Mouse (Mus musculus) hindbrain, postnatal 0 days (tissue): Measurements from ENCODE around the gene Ryr3. TPM values are rescaled to one million over a fixed set of nuclear protein-coding genes. Genes with fewer than 3 reads are reported as not detected.

Experiments used
- ATAC-seq: fragments of 200-750 bp; cut with Nextera tagmentation; 2 replicates; pipeline ENCODE4 v1.8.0; 2017; ENCODE audit warnings: mild to moderate bottlenecking, moderate TSS enrichment, moderate library complexity
- DNase-seq: peaks from one replicate; pipeline ENCODE4 v3.0.0-alpha.2; 2015; ENCODE audit warnings: low spot score
- H3K27ac ChIP-seq: fragments of 300-500 bp; sonication (generic); 2 replicates; pipeline ENCODE4 v1.5.1; 2014; ENCODE audit warnings: mild to moderate bottlenecking
- H3K27me3 ChIP-seq: fragments of 300-500 bp; sonication (generic); 2 replicates; pipeline ENCODE4 v1.6.1; 2014; ENCODE audit warnings: low read length, mixed read lengths; ENCODE audit not compliant: insufficient read depth
- H3K36me3 ChIP-seq: fragments of 300-500 bp; sonication (generic); 2 replicates; pipeline ENCODE4 v1.6.1; 2014; ENCODE audit warnings: low read length, mixed read lengths; ENCODE audit not compliant: insufficient read depth
- H3K4me1 ChIP-seq: fragments of 300-500 bp; sonication (generic); 2 replicates; pipeline ENCODE4 v1.6.1; 2014; ENCODE audit warnings: antibody characterized with exemption, low read length, mixed read lengths; ENCODE audit not compliant: insufficient read depth
- H3K4me2 ChIP-seq: fragments of 300-500 bp; sonication (generic); 2 replicates; pipeline ENCODE4 v1.6.1; 2014; ENCODE audit warnings: low read depth, mild to moderate bottlenecking, low read length, moderate library complexity, mixed read lengths
- H3K4me3 ChIP-seq: fragments of 300-500 bp; sonication (generic); 2 replicates; pipeline ENCODE4 v1.5.1; 2014; ENCODE audit warnings: low read length
- H3K9ac ChIP-seq: fragments of 300-500 bp; sonication (generic); replicated peaks from 2 replicates; pipeline ENCODE4 v1.6.1; 2014; ENCODE audit warnings: mild to moderate bottlenecking, low read length, moderate library complexity, mixed read lengths
- H3K9me3 ChIP-seq: fragments of 300-500 bp; sonication (generic); 2 replicates; pipeline ENCODE4 v1.6.1; 2016; ENCODE audit warnings: low read length, mixed read lengths
- CTCF ChIP-seq: IDR thresholded peaks from 2 replicates; pipeline ENCODE4 v1.5.1; 2016; ENCODE audit warnings: antibody characterized with exemption, control low read depth, low read depth
- WGBS: fragments of 180-500 bp; shearing (Covaris S2); extraction: QIAGEN DNeasy Blood & Tissue Kit; methylation state at CpG from one replicate; pipeline ENCODE4 v1.1.7; 2014; 5-methylcytosine and 5-hydroxymethylcytosine counted together
- polyA plus RNA-seq: library from polyadenylated mRNA; unstranded; fragments of >200 nt; fragmentation: Nextera tagmentation; extraction: Ambion mirVana; gene quantifications from 2 replicates; pipeline ENCODE4 v1.2.1, GENCODE M21; 2015
- total RNA-seq: library from RNA; depleted of rRNA; stranded (reverse); fragments of >200 nt; gene quantifications from 2 replicates; pipeline ENCODE4 v1.2.3, GENCODE M21; 2014

Gene Ryr3
- total and polyA plus RNA-seq, 2 experiments from 2014 or later: 5.7 to 12.7 TPM

DNA sequence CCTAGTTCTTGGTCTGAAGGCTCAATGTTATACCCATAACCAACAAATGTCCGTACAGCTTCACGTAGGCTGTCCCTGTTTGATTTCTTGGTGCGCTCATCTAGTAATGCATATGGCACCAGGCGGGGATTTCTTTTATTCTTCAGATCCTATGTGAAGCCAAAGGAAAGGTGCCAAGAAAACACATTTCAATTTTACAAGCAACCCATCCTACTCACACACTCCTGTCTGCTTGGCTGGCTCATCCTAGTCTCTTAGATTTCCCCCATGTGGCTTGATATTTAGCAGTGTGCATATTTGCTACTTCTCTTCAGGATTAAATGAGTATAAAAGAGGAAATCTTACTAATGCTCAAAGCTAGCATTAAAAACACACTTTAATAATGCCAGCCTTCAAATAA is 355.1 kb downstream of the Ryr3 start:
- no peak for TF ChIP-seq CTCF
- ATAC-seq (no peak), DNase-seq (no peak)
- Histone ChIP-seq H3K4me3 (no peak overlapping the region), H3K9me3 (no peaks in the 10 kb centered on the region), H3K36me3 (no peaks in the 10 kb centered on the region), H3K27me3 (no peaks in the 10 kb centered on the region), H3K4me1 (no peaks in the 10 kb centered on the region), H3K9ac (no peak overlapping the region), H3K27ac (no peak overlapping the region), H3K4me2 (no peak overlapping the region)
- 90% methylated on average over 4 of the region's 4 CpGs for WGBS

DNA sequence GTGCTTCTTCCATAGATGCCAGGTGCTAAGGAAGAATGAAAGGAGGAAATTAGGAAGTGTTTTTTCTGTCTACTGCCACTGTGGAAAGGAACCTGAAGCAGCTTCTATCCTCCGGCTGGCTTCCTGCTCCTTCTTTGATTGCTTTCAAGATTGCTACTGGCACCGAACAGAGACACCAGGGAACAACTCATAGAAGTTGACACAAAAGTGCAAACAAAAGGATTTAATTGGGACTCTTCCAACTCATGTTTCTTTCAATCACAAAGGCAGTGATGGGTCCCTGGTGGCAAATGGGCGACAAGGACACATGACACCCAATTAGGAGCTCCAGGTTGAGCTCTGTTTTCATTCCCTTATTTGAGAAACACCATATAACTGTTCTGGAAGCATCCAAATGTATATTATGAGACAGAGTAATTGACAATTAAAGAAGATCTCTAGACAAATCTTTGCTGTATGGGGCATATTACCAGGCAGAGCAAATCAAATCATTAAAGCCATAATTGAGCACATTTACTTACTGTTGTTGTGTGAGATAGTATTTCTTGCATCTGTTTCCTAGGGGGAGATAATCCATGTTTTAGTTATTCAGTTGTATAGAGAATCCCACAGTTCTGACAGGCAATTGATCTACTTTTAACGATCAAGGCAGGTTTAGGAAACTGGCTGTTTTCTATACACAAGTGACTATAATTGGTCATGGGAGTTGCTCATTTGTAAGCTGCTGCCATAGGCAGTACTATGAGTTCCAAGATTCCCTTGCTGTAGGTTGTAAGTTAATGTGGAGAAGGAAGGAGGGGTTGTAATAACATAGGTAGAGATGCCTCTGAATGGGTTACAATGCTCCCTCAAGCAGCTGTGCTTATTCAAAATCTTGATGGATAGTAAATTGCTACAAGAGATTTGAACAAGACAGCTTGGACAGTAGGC is 371.0 kb downstream of the Ryr3 start:
- 37% methylated on average over 4 of the region's 4 CpGs for WGBS
- ATAC-seq (no peak), DNase-seq (peak; percentile 9)
- Histone ChIP-seq H3K9ac (no peak overlapping the region), H3K9me3 (peaks cover 5% of the 10 kb centered on the region; the same call in 1 of the 2 replicates), H3K4me2 (no peak overlapping the region), H3K27me3 (no peaks in the 10 kb centered on the region), H3K27ac (no peak overlapping the region), H3K4me1 (no peaks in the 10 kb centered on the region), H3K4me3 (no peak overlapping the region), H3K36me3 (no peaks in the 10 kb centered on the region)
- TF ChIP-seq CTCF: no peak

DNA sequence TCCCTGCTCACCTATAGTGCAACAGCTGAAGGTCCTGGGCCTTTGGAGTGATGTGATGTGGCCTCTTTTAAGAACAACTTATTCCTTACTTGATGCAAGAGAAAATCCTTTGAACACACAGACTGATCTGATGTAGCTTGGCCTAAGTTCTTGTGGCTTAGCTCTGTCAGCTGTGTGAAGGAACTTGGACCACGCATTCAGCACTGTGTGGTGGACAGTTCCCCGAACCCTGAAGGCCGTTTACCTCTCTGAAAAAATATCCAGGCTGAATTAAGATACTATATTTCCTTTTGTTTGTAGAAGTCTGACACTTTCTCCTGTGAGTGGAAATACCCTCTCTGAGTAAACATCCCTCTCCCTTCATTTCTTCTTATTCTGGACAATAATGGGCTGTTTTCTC is 374.0 kb downstream of the Ryr3 start:
- Histone ChIP-seq H3K36me3 (no peaks in the 10 kb centered on the region), H3K4me2 (no peak overlapping the region), H3K4me3 (no peak overlapping the region), H3K27ac (no peak overlapping the region), H3K9ac (no peak overlapping the region), H3K4me1 (no peaks in the 10 kb centered on the region), H3K9me3 (no peaks in the 10 kb centered on the region), H3K27me3 (no peaks in the 10 kb centered on the region)
- TF ChIP-seq CTCF: no peak
- ATAC-seq (no peak), DNase-seq (no peak)
- 49% methylated on average over 3 of the region's 3 CpGs for WGBS

DNA sequence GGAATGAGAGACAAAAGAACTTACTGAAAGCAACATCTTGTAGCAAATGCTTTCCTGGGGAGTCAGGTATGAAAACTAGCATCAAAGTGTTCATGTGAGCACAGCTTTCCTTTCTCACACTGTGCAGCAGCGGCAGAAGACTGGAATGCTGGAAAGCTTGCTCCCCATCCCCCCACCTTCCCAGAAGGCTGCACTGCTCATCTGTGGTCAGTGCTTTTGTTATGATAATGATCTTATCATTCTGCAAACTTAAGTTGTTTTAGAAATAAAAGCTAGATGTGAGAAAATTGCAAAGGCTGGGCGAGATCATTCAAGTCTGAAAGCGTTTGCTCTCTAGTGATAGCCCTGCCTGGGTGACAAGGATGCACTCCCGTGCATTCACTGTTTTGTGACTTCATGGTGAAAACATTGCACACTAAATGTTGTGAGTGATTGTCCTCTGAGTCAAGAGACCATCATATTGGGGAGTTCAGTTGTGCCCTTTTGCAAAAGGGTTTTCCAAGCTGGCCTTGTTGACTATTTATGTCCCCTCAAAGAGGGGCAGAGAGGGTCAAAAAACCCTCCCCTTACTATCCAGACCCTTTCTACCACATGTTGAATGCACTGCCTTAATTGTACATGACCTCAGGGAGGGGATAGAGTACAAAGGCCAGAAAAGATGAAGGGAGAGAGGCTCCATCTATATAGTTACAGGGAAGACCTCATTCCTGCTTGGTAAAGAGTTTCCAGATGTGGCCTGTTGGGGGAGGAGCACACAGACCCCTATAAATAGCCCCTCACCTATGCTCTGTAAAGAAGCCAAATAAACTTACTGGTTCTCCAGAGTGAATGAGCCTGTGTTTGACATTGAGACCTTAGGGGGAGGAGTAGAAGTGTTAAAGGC is 385.2 kb downstream of the Ryr3 start:
- no peak for TF ChIP-seq CTCF

DNA sequence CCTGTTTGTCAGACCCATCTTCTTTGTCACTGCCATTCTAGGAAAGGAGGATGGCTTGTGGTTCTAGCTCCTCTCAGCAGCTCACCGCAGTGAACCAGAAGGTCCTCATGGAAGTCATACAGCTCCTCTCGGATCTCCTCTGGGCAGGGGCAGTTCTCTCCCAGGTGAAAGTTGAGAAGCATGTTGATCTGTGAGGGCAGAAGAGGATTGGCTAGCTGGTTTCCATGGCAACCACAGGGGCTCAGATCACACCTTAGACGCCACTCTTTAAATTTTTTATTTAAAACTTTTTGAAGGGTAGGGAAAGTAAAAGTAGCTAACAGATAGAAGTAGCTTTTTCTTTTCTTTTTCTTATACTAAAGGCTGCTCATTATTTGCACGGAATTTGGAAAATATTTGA is 390.3 kb downstream of the Ryr3 start:
- TF ChIP-seq CTCF: no peak
- Histone ChIP-seq H3K4me3 (no peak overlapping the region), H3K36me3 (no peaks in the 10 kb centered on the region), H3K9ac (no peak overlapping the region), H3K4me2 (no peak overlapping the region), H3K27me3 (no peaks in the 10 kb centered on the region), H3K27ac (no peak overlapping the region), H3K9me3 (no peaks in the 10 kb centered on the region), H3K4me1 (no peaks in the 10 kb centered on the region)
- WGBS: 44% methylated on average over 4 of the region's 4 CpGs
- no peak for ATAC-seq
- no peak for DNase-seq

More for the DNA sequence above, 385.2 kb downstream of the Ryr3 start:
- ATAC-seq: no peak
- Histone ChIP-seq H3K9ac (no peak overlapping the region), H3K4me3 (no peak overlapping the region), H3K4me2 (no peak overlapping the region), H3K27me3 (no peaks in the 10 kb centered on the region), H3K36me3 (no peaks in the 10 kb centered on the region), H3K9me3 (no peaks in the 10 kb centered on the region), H3K27ac (no peak overlapping the region), H3K4me1 (no peaks in the 10 kb centered on the region)
- WGBS: 30% methylated on average over 4 of the region's 4 CpGs
- DNase-seq: no peak

DNA sequence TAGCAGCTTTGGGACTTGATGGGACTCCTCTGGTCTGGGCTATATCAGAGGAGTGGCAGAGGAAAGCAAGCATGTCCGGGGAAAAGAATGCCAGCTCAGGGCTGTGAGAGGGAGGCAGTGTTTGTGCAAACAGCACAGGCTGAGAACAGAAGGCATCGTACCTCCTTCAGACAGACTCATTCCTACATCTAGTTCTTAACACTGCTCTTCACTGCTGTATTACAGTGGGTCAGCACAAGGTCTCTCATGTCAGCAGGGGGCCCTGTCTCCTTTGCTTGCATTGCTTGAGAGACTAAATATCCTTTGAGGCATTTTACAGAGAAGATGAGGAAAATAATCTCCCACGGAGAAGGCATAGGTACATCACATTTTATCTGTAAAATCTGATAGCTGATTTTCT is 394.2 kb downstream of the Ryr3 start:
- WGBS: 34% methylated on average over 3 of the region's 3 CpGs
- Histone ChIP-seq H3K9ac (no peak overlapping the region), H3K36me3 (no peaks in the 10 kb centered on the region), H3K9me3 (no peaks in the 10 kb centered on the region), H3K27ac (no peak overlapping the region), H3K27me3 (no peaks in the 10 kb centered on the region), H3K4me2 (no peak overlapping the region), H3K4me3 (no peak overlapping the region), H3K4me1 (no peaks in the 10 kb centered on the region)
- TF ChIP-seq CTCF: peak; percentile 47
- DNase-seq: peak; percentile 32
- 0 out of 2 replicates have a peak, but pooled peaks have one; percentile 64 for ATAC-seq
